Mouse (Mus musculus): ENCODE measurements at regions not wholly inside any gene's neighbourhood (a gene's known extent, or its start where the extent isn't known, plus 50 kb on each side); places are given as distances from the start of the nearest gene placed in this dataset.

DNA sequence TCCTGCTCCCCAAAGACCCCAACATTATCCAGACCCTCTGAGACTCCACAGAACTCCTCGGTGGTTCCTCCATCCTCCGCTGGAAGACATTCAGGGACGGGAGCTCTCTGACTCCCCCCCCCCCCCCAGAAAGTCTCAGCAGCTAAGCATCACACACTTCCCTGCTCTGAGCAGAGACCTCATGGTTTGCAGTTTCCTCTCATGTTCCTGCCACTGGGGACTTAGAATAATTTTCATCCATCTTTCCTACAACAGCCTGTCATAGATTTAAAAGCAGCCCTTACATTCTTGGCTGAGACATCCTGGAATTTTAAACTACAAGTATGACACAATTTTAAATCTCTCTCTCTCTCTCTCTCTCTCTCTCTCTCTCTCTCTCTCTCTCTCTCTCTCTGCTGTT, 69.2 kb downstream of the Gpr65 start:
- no peak for DNase-seq

GRCm38 (mm10) chr12:98339536-98339935, 71.1 kb downstream of the Gpr65 start:
- DNase-seq, result no peak

DNA sequence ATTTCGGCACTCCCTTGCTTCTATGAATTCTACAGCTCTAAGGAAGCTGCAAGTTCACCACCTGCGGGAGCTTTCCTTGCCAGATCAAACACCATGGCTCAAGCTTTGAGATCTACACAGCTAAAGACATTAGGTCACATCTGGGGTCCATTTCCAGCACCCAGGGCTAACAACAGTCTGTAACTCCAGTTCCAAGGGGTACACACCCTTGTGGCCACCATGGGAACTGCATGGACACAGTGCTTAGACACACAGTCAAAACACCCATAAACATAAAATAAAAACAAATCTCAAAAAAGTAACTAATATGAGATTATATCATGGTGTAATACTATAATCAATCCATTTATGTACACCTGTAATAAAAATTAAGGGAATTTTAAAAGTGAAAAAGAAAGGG, 73.7 kb downstream of the Gpr65 start:
- peak in 1 of 2 experiments; percentile 21 for DNase-seq

DNA sequence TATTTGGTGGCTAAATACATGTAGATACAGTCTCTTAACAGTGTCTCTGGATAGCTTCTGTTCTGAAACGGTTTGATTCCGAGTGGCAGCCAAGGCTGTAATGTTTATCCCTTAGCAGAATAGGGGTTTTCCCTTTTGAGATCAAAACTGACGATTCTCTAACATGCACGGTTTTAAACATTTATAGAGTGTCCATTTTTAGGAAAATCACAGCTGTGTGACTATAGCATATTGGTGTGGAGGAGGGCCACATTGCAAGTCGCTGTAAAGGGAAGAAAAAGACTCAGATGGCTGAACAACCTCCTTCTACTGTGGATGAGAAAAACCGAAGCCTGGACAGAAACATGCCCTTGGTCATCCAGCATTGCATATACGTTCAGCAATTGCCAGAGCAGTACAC, 75.2 kb downstream of the Gpr65 start:
- no peak for DNase-seq

GRCm38 (mm10) chr12:98347056-98347455, 78.6 kb downstream of the Gpr65 start:
- DNase-seq, result no peak

DNA sequence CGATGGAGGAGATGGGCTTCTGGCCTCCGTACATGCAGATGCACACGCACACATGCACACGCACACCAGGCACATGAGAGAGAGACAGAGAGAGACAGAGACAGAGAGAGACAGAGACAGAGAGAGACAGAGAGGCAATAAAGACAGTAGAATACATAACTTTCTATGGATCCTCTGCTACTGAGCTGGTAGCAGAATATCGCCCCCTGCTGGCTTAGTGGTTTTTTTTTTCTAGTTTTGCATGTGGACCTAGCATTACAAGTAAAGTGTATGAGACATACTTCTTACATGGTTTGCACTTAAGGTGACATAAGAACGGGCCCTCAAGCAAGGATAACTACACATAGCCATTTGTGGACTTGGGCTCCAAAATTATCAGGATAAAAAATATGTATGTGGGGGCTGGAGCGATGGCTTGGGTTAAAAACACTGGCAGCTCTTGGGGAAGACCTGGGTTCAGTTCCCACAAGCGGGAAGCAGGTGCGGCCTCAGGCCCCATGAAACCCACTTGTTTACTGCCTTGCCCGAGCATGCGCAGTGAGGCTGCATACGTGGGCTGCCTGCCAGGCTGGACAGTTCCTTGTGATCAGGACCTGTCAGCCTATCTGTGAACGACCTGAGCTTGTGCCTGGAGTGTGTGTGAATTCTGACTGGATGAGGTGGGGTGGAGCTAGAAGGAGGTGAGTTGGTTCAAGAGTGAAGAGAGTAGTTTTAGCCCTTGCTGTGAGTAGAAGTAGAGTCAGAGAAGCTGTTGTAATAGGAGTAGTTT, 79.3 kb downstream of the Gpr65 start:
- DNase-seq, result peak in 1 of 2 experiments; percentile 51

GRCm38 (mm10) chr12:98349864-98350643, 81.6 kb downstream of the Gpr65 start:
- DNase-seq, result no peak

- no peak for DNase-seq
Measured at GRCm38 (mm10) chr12:98352401-98352800, 84.0 kb downstream of the Gpr65 start.

GRCm38 (mm10) chr12:98354545-98354944, 86.1 kb downstream of the Gpr65 start:
- DNase-seq, result no peak

DNA sequence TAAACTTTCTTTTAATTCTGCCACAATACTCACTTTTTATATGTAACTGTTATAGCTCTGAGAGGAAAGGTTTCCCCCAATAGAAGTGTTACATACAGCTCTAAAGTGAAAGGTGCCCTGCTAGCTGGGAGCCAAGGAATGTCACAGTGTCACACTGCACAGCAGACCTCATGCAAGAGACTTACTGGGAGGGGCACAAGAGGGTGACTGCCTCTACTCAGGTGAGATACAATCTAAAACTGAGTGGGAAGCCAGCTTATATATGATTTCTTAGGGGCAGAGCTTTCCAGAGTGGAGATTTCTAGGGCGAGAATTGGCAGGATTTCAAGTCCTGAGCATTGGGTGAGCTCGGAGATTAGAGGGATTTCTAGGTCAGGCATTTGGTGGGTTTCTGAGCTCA, 99.1 kb downstream of the Gpr65 start:
- no peak for DNase-seq

GRCm38 (mm10) chr12:98370771-98371170, 102.3 kb downstream of the Gpr65 start:
- no peak for DNase-seq

DNA sequence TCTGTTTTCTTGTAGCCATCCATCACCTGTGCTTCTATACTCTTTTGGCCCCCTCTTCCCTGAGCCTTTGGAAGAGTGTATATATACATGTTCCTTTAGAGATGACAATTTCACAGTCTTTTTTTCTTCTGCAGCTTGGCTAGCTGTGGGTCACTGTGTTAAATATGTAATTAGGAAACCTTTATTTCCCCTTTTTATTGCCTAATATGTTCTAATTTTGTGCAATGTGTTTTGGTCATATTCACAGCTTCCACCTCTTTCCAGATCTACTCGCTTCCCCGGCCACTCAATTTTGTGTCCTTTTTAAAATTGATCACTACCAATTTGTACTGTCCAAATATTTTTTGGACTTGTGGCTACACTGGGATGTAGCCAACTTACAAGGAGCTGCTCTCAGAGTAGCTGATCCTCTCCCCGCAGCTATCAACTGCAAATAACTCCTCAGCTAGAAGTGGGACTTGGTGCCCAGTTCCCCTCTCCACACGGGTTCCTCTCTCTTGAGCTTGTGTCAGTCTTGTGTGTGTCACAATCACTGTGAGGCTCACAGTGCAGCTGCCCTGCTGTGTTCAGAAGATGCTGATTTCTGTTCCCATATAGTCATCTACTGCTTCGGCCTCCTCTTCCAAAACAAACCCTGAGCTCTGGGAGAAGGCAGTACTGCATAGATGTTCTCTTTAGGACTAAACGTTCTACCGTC, 106.9 kb downstream of the Gpr65 start:
- DNase-seq, result peak in 1 of 2 experiments; percentile 12
